Mouse (Mus musculus): ENCODE data around the gene Msi2.

DNA sequence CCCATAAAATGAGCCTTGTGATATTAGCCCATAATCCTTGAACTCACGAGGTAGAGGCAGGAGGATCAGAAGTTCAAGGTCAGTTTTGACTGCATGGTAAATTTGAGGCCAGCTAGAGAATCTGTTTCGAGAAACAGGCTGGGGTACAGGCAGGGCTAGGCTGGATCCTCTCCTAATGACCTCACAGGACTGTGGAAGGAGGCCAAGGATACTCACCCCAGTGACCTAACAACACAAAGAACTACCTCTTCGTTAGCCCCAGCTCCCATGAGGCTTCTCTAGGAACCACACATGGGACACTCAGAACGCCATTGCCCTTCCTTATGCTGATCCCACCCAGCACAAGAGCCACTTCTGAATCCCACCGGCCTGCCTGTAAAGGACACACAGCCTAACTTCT, 399.5 kb downstream of the Msi2 start:
- TF ChIP-seq CTCF (IDR thresholded peaks at IDR 0.05; ENCODE audit: low read depth, low read length) (no peak), GATA2 (IDR thresholded peaks at IDR 0.05; ENCODE audit: borderline replicate concordance, low read depth, low read length) (no peak), TAL1 (conservative IDR thresholded peaks at IDR 0.05; ENCODE audit: low read depth, low read length) (no peak)
